Mouse (Mus musculus): ENCODE measurements around the gene Cdt1. TPM values are rescaled to one million over a fixed set of nuclear protein-coding genes. Genes with fewer than 3 reads are reported as not detected.

Cdt1 gene
- total and polyA plus RNA-seq, 3 experiments: 49.9 to 375 (median 70.8) TPM

GRCm38 (mm10) chr8:122618660-122619378 lies 51.0 kb downstream of the Cdt1 start:
- no peak for DNase-seq (ENCODE audit: low spot score)

DNA sequence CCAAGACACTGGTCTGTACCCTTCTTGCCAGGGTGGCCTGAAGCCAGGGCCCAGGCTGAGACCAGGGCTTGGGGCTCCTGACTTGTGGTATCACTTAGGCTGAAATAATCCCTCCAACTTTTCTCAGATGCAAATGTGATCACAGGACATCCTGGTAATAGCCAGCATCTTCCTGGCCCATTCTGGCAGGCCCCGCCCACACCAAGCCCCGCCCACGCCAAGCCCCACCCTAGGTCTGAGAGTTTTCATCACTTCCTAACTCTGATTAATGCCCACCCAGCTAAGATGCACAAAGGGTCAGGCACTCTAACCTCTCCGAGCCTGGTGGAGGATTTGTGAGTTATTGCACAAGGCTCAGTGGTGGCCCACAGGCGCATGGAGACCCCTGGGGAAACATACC lies 52.6 kb downstream of the Cdt1 start:
- Histone ChIP-seq H3K4me3 (ENCODE audit: low read depth, low read length) (no peak overlapping the region), H3K36me3 (replicated peaks) (peaks cover 15% of the 10 kb centered on the region), H3K27me3 (ENCODE audit: insufficient read depth, low read length) (peaks cover 31% of the 10 kb centered on the region), H3K9me3 (replicated peaks) (no peaks in the 10 kb centered on the region), H3K4me1 (ENCODE audit: insufficient read depth, low read depth, low read length) (peaks cover 16% of the 10 kb centered on the region)
- DNase-seq (ENCODE audit: low spot score): no peak
- ATAC-seq (ENCODE audit: extremely low read depth, insufficient number of reproducible peaks, low FRiP score, poor library complexity, severe bottlenecking): no peak
- TF ChIP-seq POLR2AphosphoS5 (IDR thresholded peaks at IDR 0.05; ENCODE audit: insufficient replicate concordance, low read depth, low read length) (no peak), TAL1 (conservative IDR thresholded peaks at IDR 0.05; ENCODE audit: low read depth, low read length) (no peak), GATA1 (IDR thresholded peaks at IDR 0.05; ENCODE audit: borderline replicate concordance, low read length) (no peak), CTCF (IDR thresholded peaks at IDR 0.05; ENCODE audit: low read depth, low read length) (no peak), GATA2 (IDR thresholded peaks at IDR 0.05; ENCODE audit: borderline replicate concordance, low read depth, low read length) (no peak)

More at GRCm38 (mm10) chr8:122618660-122619378, 51.0 kb downstream of the Cdt1 start:
- no peak for TF ChIP-seq CTCF (IDR thresholded peaks at IDR 0.05; ENCODE audit: low read depth, low read length)
- no peak for TF ChIP-seq GATA2 (IDR thresholded peaks at IDR 0.05; ENCODE audit: borderline replicate concordance, low read depth, low read length)
- TF ChIP-seq POLR2AphosphoS5 (IDR thresholded peaks at IDR 0.05; ENCODE audit: insufficient replicate concordance, low read depth, low read length): no peak
- TF ChIP-seq TAL1 (conservative IDR thresholded peaks at IDR 0.05; ENCODE audit: low read depth, low read length): no peak
- no peak for TF ChIP-seq GATA1 (IDR thresholded peaks at IDR 0.05; ENCODE audit: borderline replicate concordance, low read length)
- Histone ChIP-seq H3K9me3 (replicated peaks) (no peaks in the 10 kb centered on the region), H3K27me3 (ENCODE audit: insufficient read depth, low read length) (peaks cover 31% of the 10 kb centered on the region), H3K4me1 (ENCODE audit: insufficient read depth, low read depth, low read length) (peaks cover 16% of the 10 kb centered on the region), H3K36me3 (replicated peaks) (peaks cover 28% of the 10 kb centered on the region), H3K4me3 (ENCODE audit: low read depth, low read length) (no peak overlapping the region)
- ATAC-seq (ENCODE audit: extremely low read depth, insufficient number of reproducible peaks, low FRiP score, poor library complexity, severe bottlenecking): no peak; the same call in 1 of the 2 replicates

GRCm38 (mm10) chr8:122622727-122623126 lies 54.9 kb downstream of the Cdt1 start, which contains the start of gene Pabpn1l:
Pabpn1l (minus strand) TSS chr8:122622739.
- Histone ChIP-seq H3K36me3 (replicated peaks) (peaks cover 11% of the 10 kb centered on the region), H3K4me1 (ENCODE audit: insufficient read depth, low read depth, low read length) (peaks cover 34% of the 10 kb centered on the region), H3K27me3 (ENCODE audit: insufficient read depth, low read length) (peaks cover 31% of the 10 kb centered on the region), H3K9me3 (replicated peaks) (no peaks in the 10 kb centered on the region), H3K4me3 (ENCODE audit: low read depth, low read length) (no peak within 1 kb of the TSS)
- ATAC-seq (ENCODE audit: extremely low read depth, insufficient number of reproducible peaks, low FRiP score, poor library complexity, severe bottlenecking) (no peak), DNase-seq (ENCODE audit: low spot score) (no peak)
- no peak for TF ChIP-seq GATA2 (IDR thresholded peaks at IDR 0.05; ENCODE audit: borderline replicate concordance, low read depth, low read length)
- TF ChIP-seq CTCF (IDR thresholded peaks at IDR 0.05; ENCODE audit: low read depth, low read length): no peak
- TF ChIP-seq POLR2AphosphoS5 (IDR thresholded peaks at IDR 0.05; ENCODE audit: insufficient replicate concordance, low read depth, low read length): no peak
- no peak for TF ChIP-seq GATA1 (IDR thresholded peaks at IDR 0.05; ENCODE audit: borderline replicate concordance, low read length)
- no peak for TF ChIP-seq TAL1 (conservative IDR thresholded peaks at IDR 0.05; ENCODE audit: low read depth, low read length)

Other genes with a start within 250 kb of the Cdt1 start
- gene Trhr2, start 207.3 kb upstream of the Cdt1 start, total RNA-seq (2014; fragmentation: Nextera tagmentation): not detected in 2 replicates
- not detected in 2 replicates for gene Trhr2, start 207.3 kb upstream of the Cdt1 start, total RNA-seq (2017)
- not detected in 2 replicates for gene Trhr2, start 207.3 kb upstream of the Cdt1 start, polyA plus RNA-seq (2012)
- gene Zc3h18, start 191.4 kb upstream of the Cdt1 start, total RNA-seq (2014; fragmentation: Nextera tagmentation): 40.3 and 45.8 TPM in 2 replicates
- 52.7 and 58.4 TPM in 2 replicates for gene Zc3h18, start 191.4 kb upstream of the Cdt1 start, total RNA-seq (2017)
- 134 and 143 TPM in 2 replicates for gene Zc3h18, start 191.4 kb upstream of the Cdt1 start, polyA plus RNA-seq (2012)
- gene Il17c, start 146.0 kb upstream of the Cdt1 start, total RNA-seq (2014; fragmentation: Nextera tagmentation): not detected in 2 replicates
- not detected in 2 replicates for gene Il17c, start 146.0 kb upstream of the Cdt1 start, total RNA-seq (2017)
- gene Il17c, start 146.0 kb upstream of the Cdt1 start, polyA plus RNA-seq (2012): not detected in 2 replicates
- gene Cyba, start 135.1 kb upstream of the Cdt1 start, total RNA-seq (2014; fragmentation: Nextera tagmentation): 93.6 and 103 TPM in 2 replicates
- gene Cyba, start 135.1 kb upstream of the Cdt1 start, total RNA-seq (2017): 57.2 and 69.2 TPM in 2 replicates
- 368 and 426 TPM in 2 replicates for gene Cyba, start 135.1 kb upstream of the Cdt1 start, polyA plus RNA-seq (2012)
- 3.1 and 4.5 TPM in 2 replicates for gene Mvd, start 124.6 kb upstream of the Cdt1 start, total RNA-seq (2014; fragmentation: Nextera tagmentation)
- 33.3 and 38.6 TPM in 2 replicates for gene Mvd, start 124.6 kb upstream of the Cdt1 start, total RNA-seq (2017)
- 25.8 and 26.4 TPM in 2 replicates for gene Mvd, start 124.6 kb upstream of the Cdt1 start, polyA plus RNA-seq (2012)
- not detected in 2 replicates for gene Snai3, start 107.3 kb upstream of the Cdt1 start, total RNA-seq (2014; fragmentation: Nextera tagmentation)
- gene Snai3, start 107.3 kb upstream of the Cdt1 start, total RNA-seq (2017): not detected in 2 replicates
- not detected in 2 replicates for gene Snai3, start 107.3 kb upstream of the Cdt1 start, polyA plus RNA-seq (2012)
- 28.0 and 45.3 TPM in 2 replicates for gene Rnf166, start 92.0 kb upstream of the Cdt1 start, total RNA-seq (2014; fragmentation: Nextera tagmentation)
- 18.6 and 29.4 TPM in 2 replicates for gene Rnf166, start 92.0 kb upstream of the Cdt1 start, total RNA-seq (2017)
- 29.5 and 33.3 TPM in 2 replicates for gene Rnf166, start 92.0 kb upstream of the Cdt1 start, polyA plus RNA-seq (2012)
- 10.9 and 18.3 TPM in 2 replicates for gene Ctu2, start 91.9 kb upstream of the Cdt1 start, total RNA-seq (2014; fragmentation: Nextera tagmentation)
- gene Ctu2, start 91.9 kb upstream of the Cdt1 start, total RNA-seq (2017): 8.8 and 10.9 TPM in 2 replicates
- 19.4 and 25.7 TPM in 2 replicates for gene Ctu2, start 91.9 kb upstream of the Cdt1 start, polyA plus RNA-seq (2012)
- 77.0 and 95.3 TPM in 2 replicates for gene Piezo1, start 16.7 kb upstream of the Cdt1 start, total RNA-seq (2014; fragmentation: Nextera tagmentation)
- gene Piezo1, start 16.7 kb upstream of the Cdt1 start, total RNA-seq (2017): 24.9 and 26.0 TPM in 2 replicates
- gene Piezo1, start 16.7 kb upstream of the Cdt1 start, polyA plus RNA-seq (2012): 69.6 and 79.4 TPM in 2 replicates
- gene Aprt, start 8.9 kb downstream of the Cdt1 start, total RNA-seq (2014; fragmentation: Nextera tagmentation): 110 and 112 TPM in 2 replicates
- 100.0 and 146 TPM in 2 replicates for gene Aprt, start 8.9 kb downstream of the Cdt1 start, total RNA-seq (2017)
- gene Aprt, start 8.9 kb downstream of the Cdt1 start, polyA plus RNA-seq (2012): 207 and 389 TPM in 2 replicates
- 5.0 and 6.0 TPM in 2 replicates for gene Galns, start 43.4 kb downstream of the Cdt1 start, total RNA-seq (2014; fragmentation: Nextera tagmentation)
- gene Galns, start 43.4 kb downstream of the Cdt1 start, total RNA-seq (2017): 7.6 and 7.9 TPM in 2 replicates
- 2.9 and 3.0 TPM in 2 replicates for gene Galns, start 43.4 kb downstream of the Cdt1 start, polyA plus RNA-seq (2012)
- gene Trappc2l, start 43.6 kb downstream of the Cdt1 start, total RNA-seq (2014; fragmentation: Nextera tagmentation): 19.5 and 31.8 TPM in 2 replicates
- 32.2 and 40.4 TPM in 2 replicates for gene Trappc2l, start 43.6 kb downstream of the Cdt1 start, total RNA-seq (2017)
- 0.43 and 0.75 TPM in 2 replicates for gene Trappc2l, start 43.6 kb downstream of the Cdt1 start, polyA plus RNA-seq (2012)
- not detected in 2 replicates for gene Pabpn1l, start 54.7 kb downstream of the Cdt1 start, total RNA-seq (2014; fragmentation: Nextera tagmentation)
- 0.11 TPM in 1 of 2 replicates, not detected in the other for gene Pabpn1l, start 54.7 kb downstream of the Cdt1 start, total RNA-seq (2017)
- not detected in 2 replicates for gene Pabpn1l, start 54.7 kb downstream of the Cdt1 start, polyA plus RNA-seq (2012)
- 99.0 and 106 TPM in 2 replicates for gene Cbfa2t3, start 131.1 kb downstream of the Cdt1 start, total RNA-seq (2014; fragmentation: Nextera tagmentation)
- gene Cbfa2t3, start 131.1 kb downstream of the Cdt1 start, total RNA-seq (2017): 18.8 and 19.9 TPM in 2 replicates
- 287 TPM in 2 replicates for gene Cbfa2t3, start 131.1 kb downstream of the Cdt1 start, polyA plus RNA-seq (2012)
- gene Acsf3, start 207.5 kb downstream of the Cdt1 start, total RNA-seq (2014; fragmentation: Nextera tagmentation): not detected in 2 replicates
- gene Acsf3, start 207.5 kb downstream of the Cdt1 start, total RNA-seq (2017): 0.41 and 0.49 TPM in 2 replicates
- gene Acsf3, start 207.5 kb downstream of the Cdt1 start, polyA plus RNA-seq (2012): 0.63 and 0.74 TPM in 2 replicates

Measured in G1E (cell line).